Mouse (Mus musculus): ENCODE results near the gene Pgs1. TPM values are rescaled to one million over a fixed set of nuclear protein-coding genes. Genes with fewer than 3 reads are reported as not detected.

The Pgs1 gene
- total and polyA plus RNA-seq, 3 experiments = 38.1 to 60.5 (median 50.8) TPM

- Histone ChIP-seq H3K27ac (ENCODE audit: insufficient read depth, low read depth) (peak within 1 kb of the TSS; percentile 88), H3K4me1 (ENCODE audit: control insufficient read depth in 1 of 2, insufficient read depth in 2 of 2) (peaks cover 24 to 71% of the 10 kb centered on the region in 2 experiments), H3K9ac (ENCODE audit: insufficient read depth, low read depth) (peak within 1 kb of the TSS; percentile 92), H3K9me3 (replicated peaks; ENCODE audit: low read length) (peaks cover 19% of the 10 kb centered on the region), H3K4me3 (replicated peaks in 1 of 3; ENCODE audit: low read depth in 2 of 3, low read length in 2 of 3, poor library complexity in 1 of 3) (peak within 1 kb of the TSS; percentile 37 to 75 (median 52)), H3K79me2 (replicated peaks; ENCODE audit: control insufficient read depth, extremely low read depth, insufficient read depth, poor library complexity, severe bottlenecking) (no peaks in the 10 kb centered on the region), H3K36me3 (replicated peaks in 1 of 2; ENCODE audit: control insufficient read depth in 1 of 2, insufficient read depth in 1 of 2, low read length in 1 of 2) (peaks cover 6 to 11% of the 10 kb centered on the region in 2 experiments), H3K27me3 (replicated peaks) (peaks cover 75% of the 10 kb centered on the region), H3K4me2 (ENCODE audit: insufficient read depth, low read depth, poor library complexity, severe bottlenecking) (peak within 1 kb of the TSS; percentile 99)
- dilution Hi-C loops (cut with MboI; ENCODE audit: extremely low pct_ligation_motif_present, extremely low pct_unique_long_range_greater_than_20kb, low sequenced_read_pairs) = no loop called here
- DNase-seq (ENCODE audit: extremely low read depth) = peak; percentile 91
- TF ChIP-seq MXI1 (IDR thresholded peaks at IDR 0.05; ENCODE audit: low read depth, low read length) = peak; percentile 11; the same call in 1 of the 2 replicates
- peak; percentile 53 to 98; a peak in 3 of 4 replicates for TF ChIP-seq CTCF (conservative IDR thresholded peaks at IDR 0.05 in 1 of 2, IDR thresholded peaks at IDR 0.05 in 1 of 2; ENCODE audit: low read depth in 2 of 2, low read length in 2 of 2)
- no peak for TF ChIP-seq JUND (conservative IDR thresholded peaks at IDR 0.05; ENCODE audit: low read depth, low read length)
- peak; percentile 63; the same call in 1 of the 2 replicates for TF ChIP-seq MAFK (IDR thresholded peaks at IDR 0.05; ENCODE audit: insufficient replicate concordance, low read length)
- TF ChIP-seq SMC3 (IDR thresholded peaks at IDR 0.05; ENCODE audit: low read depth, low read length) = peak; percentile 99
- TF ChIP-seq NRF1 (IDR thresholded peaks at IDR 0.05; ENCODE audit: low read depth, low read length) = peak; percentile 17; the same call in 1 of the 2 replicates
- peak; percentile 83 for TF ChIP-seq RAD21 (IDR thresholded peaks at IDR 0.05; ENCODE audit: low read depth, low read length)
- peak; percentile 45; the same call in 1 of the 2 replicates for TF ChIP-seq IRF4 (IDR thresholded peaks at IDR 0.05; ENCODE audit: low read depth, low read length)
- peak; percentile 81 for TF ChIP-seq ZC3H11A (IDR thresholded peaks at IDR 0.05; ENCODE audit: low read depth, low read length)
- no peak for TF ChIP-seq JUN (IDR thresholded peaks at IDR 0.05; ENCODE audit: insufficient read depth, low read depth, low read length)
- peak; percentile 87; the same call in 1 of the 2 replicates for TF ChIP-seq MAZ (IDR thresholded peaks at IDR 0.05; ENCODE audit: low read depth, low read length)
- peak; percentile 19; the same call in 1 of the 2 replicates for TF ChIP-seq ELF1 (IDR thresholded peaks at IDR 0.05; ENCODE audit: low read depth, low read length)
- TF ChIP-seq SIN3A (IDR thresholded peaks at IDR 0.05; ENCODE audit: low read length) = 0 out of 2 replicates have a peak, but pooled peaks have one; percentile 64
- TF ChIP-seq CHD2 (IDR thresholded peaks at IDR 0.05; ENCODE audit: low read length) = peak; percentile 41
- TF ChIP-seq PAX5 (IDR thresholded peaks at IDR 0.05; ENCODE audit: low read length) = no peak
- TF ChIP-seq TCF12 (IDR thresholded peaks at IDR 0.05; ENCODE audit: low read depth, low read length) = peak; percentile 58; the same call in 1 of the 2 replicates
- TF ChIP-seq NELFE (IDR thresholded peaks at IDR 0.05; ENCODE audit: low read depth, low read length) = peak; percentile 61; the same call in 1 of the 2 replicates
- peak; percentile 61 for TF ChIP-seq BHLHE40 (IDR thresholded peaks at IDR 0.05; ENCODE audit: low read depth, low read length)
- no peak for TF ChIP-seq EP300 (IDR thresholded peaks at IDR 0.05; ENCODE audit: low read length)
- in situ Hi-C loops (cut with MboI; ENCODE audit: low pct_ligation_motif_present, low pct_unique_long_range_greater_than_20kb, low sequenced_read_pairs) = loop anchor here (5.0 kb wide), 2 partner anchors 42 to 98 kb away; partner anchors contain the start of gene Tha1
Observed at GRCm38 (mm10) chr11:117969945-117970872, 15.9 kb upstream of the Pgs1 start, which contains the start of gene Socs3. TSS of gene Socs3 (minus strand) at chr11:117970047.
